Mouse (Mus musculus) erythroblast, embryonic 14.5 days (primary cell): ENCODE data around the gene Tbc1d13. TPM values are rescaled to one million over a fixed set of nuclear protein-coding genes. Genes with fewer than 3 reads are reported as not detected.

ENCODE experiments used
- H3K27me3 ChIP-seq: 2 replicates; pipeline ENCODE4 v1.6.1; 2012; ENCODE audit warnings: inconsistent platforms; ENCODE audit not compliant: control insufficient read depth
- H3K36me3 ChIP-seq: 2 replicates; pipeline ENCODE4 v1.6.1; 2012; ENCODE audit warnings: mild to moderate bottlenecking, inconsistent platforms; ENCODE audit not compliant: control insufficient read depth
- H3K4me1 ChIP-seq: 2 replicates; pipeline ENCODE4 v1.6.1; 2012; ENCODE audit warnings: inconsistent platforms; ENCODE audit not compliant: control insufficient read depth
- H3K4me3 ChIP-seq: replicated peaks from 2 replicates; pipeline ENCODE3; 2012; ENCODE audit warnings: moderate library complexity, mild to moderate bottlenecking, inconsistent platforms
- H3K9me3 ChIP-seq: 2 replicates; pipeline ENCODE4 v1.6.1; 2012; ENCODE audit warnings: low read length, inconsistent platforms, mixed read lengths; ENCODE audit not compliant: control insufficient read depth
- GATA1 ChIP-seq: IDR thresholded peaks from 2 replicates; pipeline ENCODE4 v1.6.1; 2012; ENCODE audit warnings: low read length, inconsistent platforms, mixed read lengths
- TAL1 ChIP-seq: IDR thresholded peaks from 3 replicates; pipeline ENCODE4 v1.6.1; 2012; ENCODE audit warnings: low read length, inconsistent platforms, mixed read lengths
- polyA plus RNA-seq: library from polyadenylated mRNA; stranded (reverse); fragments of >175 nt; gene quantifications from 2 replicates; pipeline ENCODE4 v1.2.3, GENCODE M21; 2012

Tbc1d13 gene
- polyA plus RNA-seq, 1 experiment: 0.72 TPM

GRCm38 (mm10) chr2:30100214-30100613 lies 33.3 kb upstream of the Tbc1d13 start:
- peaks cover 55% of the 10 kb centered on the region for H3K36me3 ChIP-seq
- H3K4me3 ChIP-seq: no peak overlapping the region
- H3K27me3 ChIP-seq: no peaks in the 10 kb centered on the region
- TF ChIP-seq TAL1: no peak
- TF ChIP-seq GATA1: no peak
- peaks cover 28% of the 10 kb centered on the region for H3K4me1 ChIP-seq
- no peaks in the 10 kb centered on the region for H3K9me3 ChIP-seq

- Histone ChIP-seq H3K9me3 (no peaks in the 10 kb centered on the region), H3K36me3 (peaks cover 71% of the 10 kb centered on the region), H3K4me1 (peaks cover 19% of the 10 kb centered on the region), H3K27me3 (no peaks in the 10 kb centered on the region), H3K4me3 (no peak overlapping the region)
- TF ChIP-seq TAL1 (no peak), GATA1 (no peak)
Observed at GRCm38 (mm10) chr2:30106364-30106763, 27.2 kb upstream of the Tbc1d13 start.

- Histone ChIP-seq H3K27me3 (no peaks in the 10 kb centered on the region), H3K4me3 (no peak overlapping the region), H3K9me3 (no peaks in the 10 kb centered on the region), H3K36me3 (peaks cover 68% of the 10 kb centered on the region), H3K4me1 (peaks cover 31% of the 10 kb centered on the region)
- no peak for TF ChIP-seq GATA1
- no peak for TF ChIP-seq TAL1
Observed at GRCm38 (mm10) chr2:30107646-30108045, 25.9 kb upstream of the Tbc1d13 start.

GRCm38 (mm10) chr2:30108260-30108659 lies 25.3 kb upstream of the Tbc1d13 start:
- TF ChIP-seq GATA1 (no peak), TAL1 (no peak)
- H3K4me1 ChIP-seq: peaks cover 37% of the 10 kb centered on the region

GRCm38 (mm10) chr2:30111500-30111899 lies 22.0 kb upstream of the Tbc1d13 start:
- TF ChIP-seq TAL1: peak; percentile 22; the same call in 1 of the 3 replicates
- TF ChIP-seq GATA1: no peak
- peaks cover 58% of the 10 kb centered on the region for H3K36me3 ChIP-seq
- H3K4me3 ChIP-seq: no peak overlapping the region
- peaks cover 38% of the 10 kb centered on the region for H3K4me1 ChIP-seq
- H3K27me3 ChIP-seq: no peaks in the 10 kb centered on the region
- H3K9me3 ChIP-seq: no peaks in the 10 kb centered on the region

More at GRCm38 (mm10) chr2:30108260-30108659, 25.3 kb upstream of the Tbc1d13 start:
- no peaks in the 10 kb centered on the region for H3K27me3 ChIP-seq
- no peaks in the 10 kb centered on the region for H3K9me3 ChIP-seq
- peaks cover 69% of the 10 kb centered on the region for H3K36me3 ChIP-seq
- H3K4me3 ChIP-seq: no peak overlapping the region

GRCm38 (mm10) chr2:30112564-30112963 lies 21.0 kb upstream of the Tbc1d13 start:
- no peak overlapping the region for H3K4me3 ChIP-seq

GRCm38 (mm10) chr2:30119641-30120051 lies 13.9 kb upstream of the Tbc1d13 start:
- Histone ChIP-seq H3K4me1 (peaks cover 22% of the 10 kb centered on the region), H3K4me3 (no peak overlapping the region), H3K36me3 (peaks cover 18% of the 10 kb centered on the region), H3K9me3 (no peaks in the 10 kb centered on the region), H3K27me3 (no peaks in the 10 kb centered on the region)
- TF ChIP-seq GATA1 (no peak), TAL1 (no peak)

More at GRCm38 (mm10) chr2:30112564-30112963, 21.0 kb upstream of the Tbc1d13 start:
- TF ChIP-seq GATA1 (no peak), TAL1 (no peak)
- Histone ChIP-seq H3K4me1 (peaks cover 39% of the 10 kb centered on the region), H3K36me3 (peaks cover 50% of the 10 kb centered on the region), H3K27me3 (no peaks in the 10 kb centered on the region), H3K9me3 (no peaks in the 10 kb centered on the region)

- Histone ChIP-seq H3K4me1 (peaks cover 28% of the 10 kb centered on the region), H3K4me3 (no peak overlapping the region)
- TF ChIP-seq TAL1: no peak
- no peak for TF ChIP-seq GATA1
Observed at GRCm38 (mm10) chr2:30120269-30120668, 13.3 kb upstream of the Tbc1d13 start.

GRCm38 (mm10) chr2:30122766-30123165 lies 10.8 kb upstream of the Tbc1d13 start:
- peaks cover 29% of the 10 kb centered on the region for H3K4me1 ChIP-seq
- no peak overlapping the region for H3K4me3 ChIP-seq
- no peaks in the 10 kb centered on the region for H3K9me3 ChIP-seq
- no peak for TF ChIP-seq GATA1
- TF ChIP-seq TAL1: no peak
- H3K27me3 ChIP-seq: no peaks in the 10 kb centered on the region
- H3K36me3 ChIP-seq: peaks cover 16% of the 10 kb centered on the region

More at GRCm38 (mm10) chr2:30120269-30120668, 13.3 kb upstream of the Tbc1d13 start:
- Histone ChIP-seq H3K27me3 (no peaks in the 10 kb centered on the region), H3K36me3 (peaks cover 16% of the 10 kb centered on the region), H3K9me3 (no peaks in the 10 kb centered on the region)
